Mouse (Mus musculus) testis, adult 2 months (tissue): ENCODE results near the gene Pde9a. TPM values are rescaled to one million over a fixed set of nuclear protein-coding genes. Genes with fewer than 3 reads are reported as not detected.

Source experiments
- H3K27ac ChIP-seq: fragments of 200-500 bp; 2 replicates; pipeline ENCODE4 v1.5.1; 2012; ENCODE audit warnings: low read depth, low read length; ENCODE audit not compliant: control insufficient read depth, insufficient read depth
- H3K27me3 ChIP-seq: fragments of 200-500 bp; 2 replicates; pipeline ENCODE4 v1.6.1; 2012; ENCODE audit warnings: mild to moderate bottlenecking, low read length, moderate library complexity; ENCODE audit not compliant: control insufficient read depth, insufficient read depth
- H3K36me3 ChIP-seq: fragments of 200-500 bp; 2 replicates; pipeline ENCODE4 v1.6.1; 2012; ENCODE audit warnings: mild to moderate bottlenecking, low read length; ENCODE audit not compliant: control insufficient read depth, insufficient read depth
- H3K4me1 ChIP-seq: fragments of 200-500 bp; 2 replicates; pipeline ENCODE4 v1.6.1; 2012; ENCODE audit warnings: low read length; ENCODE audit not compliant: control insufficient read depth, insufficient read depth
- H3K4me3 ChIP-seq: fragments of 200-500 bp; 2 replicates; pipeline ENCODE4 v1.5.1; 2012; ENCODE audit warnings: low read depth, mild to moderate bottlenecking, low read length, moderate library complexity, mixed read lengths; ENCODE audit not compliant: control insufficient read depth
- CTCF ChIP-seq: fragments of 200-500 bp; IDR thresholded peaks from 2 replicates; pipeline ENCODE4 v1.5.1; 2012; ENCODE audit warnings: low read depth, mild to moderate bottlenecking, inconsistent platforms, low read length, moderate library complexity; ENCODE audit not compliant: control insufficient read depth, insufficient read depth, insufficient replicate concordance
- POLR2A ChIP-seq: fragments of 200-500 bp; IDR thresholded peaks from 2 replicates; pipeline ENCODE4 v1.6.1; 2012; ENCODE audit warnings: low read depth, mild to moderate bottlenecking, inconsistent platforms, low read length, moderate library complexity; ENCODE audit not compliant: control insufficient read depth
- polyA plus RNA-seq: library from polyadenylated mRNA; depleted of rRNA; stranded (reverse); fragments of >200 nt; gene quantifications from 2 replicates; pipeline ENCODE4 v1.2.3, GENCODE M21; 2012; rRNA removed

The Pde9a gene
- polyA plus RNA-seq, 1 experiment = 3.8 TPM

DNA sequence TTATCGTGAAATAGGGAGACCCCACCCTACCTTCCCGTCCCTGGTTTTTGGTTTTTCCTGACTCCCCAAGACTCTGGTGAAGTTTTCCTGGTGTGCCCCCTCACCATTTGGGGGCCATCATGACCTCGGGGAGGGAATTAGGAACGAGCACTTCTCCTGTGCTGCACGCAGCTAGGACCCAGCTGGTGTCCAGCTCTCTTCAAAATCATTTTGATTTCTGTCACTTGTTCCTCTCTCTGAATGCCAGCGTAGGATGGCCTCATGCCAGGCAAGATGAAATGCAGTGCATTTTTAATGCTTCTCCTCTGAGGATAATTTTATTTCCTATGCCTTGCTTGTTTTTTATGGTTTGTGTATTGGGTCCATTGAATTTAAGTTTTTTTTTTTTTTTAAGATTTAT, 135.9 kb downstream of the Pde9a start:
- TF ChIP-seq POLR2A = no peak
- no peak for TF ChIP-seq CTCF
- Histone ChIP-seq H3K4me3 (no peak overlapping the region), H3K4me1 (peaks cover 2% of the 10 kb centered on the region), H3K27ac (no peak overlapping the region), H3K36me3 (no peaks in the 10 kb centered on the region), H3K27me3 (no peaks in the 10 kb centered on the region)

DNA sequence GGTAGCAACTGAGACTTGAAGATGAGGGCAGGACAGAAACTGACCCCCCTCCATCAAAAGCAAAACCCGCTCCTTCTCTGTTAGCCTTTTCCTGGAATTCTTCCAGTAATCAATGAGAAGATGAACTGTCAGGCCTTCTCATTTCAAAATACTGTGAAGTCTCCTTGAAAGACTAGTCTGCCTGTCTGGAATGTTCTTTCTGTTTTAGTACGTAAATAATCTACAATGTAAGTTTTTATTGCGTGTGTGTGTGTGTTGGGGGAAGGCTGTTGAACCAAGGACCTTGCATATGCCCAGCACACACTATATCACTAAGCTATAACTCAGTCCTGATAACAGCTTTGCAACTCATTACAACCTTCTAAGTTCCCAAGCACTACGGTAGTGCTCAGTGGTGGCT, 139.1 kb downstream of the Pde9a start:
- Histone ChIP-seq H3K36me3 (no peaks in the 10 kb centered on the region), H3K4me3 (no peak overlapping the region), H3K27ac (no peak overlapping the region)

DNA sequence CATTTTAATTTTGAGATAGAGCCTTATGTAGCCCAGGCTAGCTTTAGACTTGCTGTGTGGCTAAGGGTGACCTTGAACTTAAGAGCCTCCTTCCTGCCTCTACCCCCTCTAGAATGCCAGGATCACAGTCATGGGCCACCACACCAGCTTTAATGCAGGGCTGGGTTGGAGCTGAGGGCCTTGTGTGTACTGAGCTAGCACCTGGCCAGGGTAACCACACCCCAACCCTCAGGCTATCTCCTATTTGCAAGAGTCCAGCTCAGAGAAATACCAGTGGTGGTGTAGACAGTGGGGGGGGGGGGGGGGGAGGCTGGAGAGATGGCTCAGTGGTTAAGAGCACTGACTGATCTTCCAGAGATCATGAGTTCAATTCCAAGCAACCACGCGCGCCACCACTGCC, 139.8 kb downstream of the Pde9a start:
- no peaks in the 10 kb centered on the region for H3K27me3 ChIP-seq
- H3K36me3 ChIP-seq = no peaks in the 10 kb centered on the region
- no peaks in the 10 kb centered on the region; the same call in 1 of the 2 replicates for H3K4me1 ChIP-seq
- TF ChIP-seq POLR2A = no peak
- TF ChIP-seq CTCF = no peak
- no peak overlapping the region for H3K4me3 ChIP-seq
- H3K27ac ChIP-seq = no peak overlapping the region

More for the DNA sequence above, 139.1 kb downstream of the Pde9a start:
- Histone ChIP-seq H3K27me3 (no peaks in the 10 kb centered on the region), H3K4me1 (peaks cover 2% of the 10 kb centered on the region)
- TF ChIP-seq CTCF (no peak), POLR2A (no peak)

Other genes with a start within 250 kb of the Pde9a start
- 0.43 TPM in 1 of 2 replicates, not detected in the other for gene Tff2, start 241.9 kb upstream of the Pde9a start, polyA plus RNA-seq
- 0.16 TPM in 1 of 2 replicates, not detected in the other for gene Tff1, start 220.9 kb upstream of the Pde9a start, polyA plus RNA-seq
- gene Tmprss3, start 187.2 kb upstream of the Pde9a start, polyA plus RNA-seq = 0.04 and 0.11 TPM in 2 replicates
- 0.54 and 0.85 TPM in 2 replicates for gene Ubash3a, start 178.3 kb upstream of the Pde9a start, polyA plus RNA-seq
- 550 and 601 TPM in 2 replicates for gene Rsph1, start 108.8 kb upstream of the Pde9a start, polyA plus RNA-seq
- 7.2 and 7.7 TPM in 2 replicates for gene Slc37a1, start 99.4 kb upstream of the Pde9a start, polyA plus RNA-seq
- gene Wdr4, start 133.8 kb downstream of the Pde9a start, polyA plus RNA-seq = 14.7 and 15.3 TPM in 2 replicates
- gene Ndufv3, start 133.9 kb downstream of the Pde9a start, polyA plus RNA-seq = 59.9 and 64.9 TPM in 2 replicates
- gene Pknox1, start 178.5 kb downstream of the Pde9a start, polyA plus RNA-seq = 53.9 and 55.7 TPM in 2 replicates